Mouse (Mus musculus): ENCODE results near the gene Iqsec1. TPM values are rescaled to one million over a fixed set of nuclear protein-coding genes. Genes with fewer than 3 reads are reported as not detected.

Gene Iqsec1
- polyA plus RNA-seq, 1 experiment, result 230 TPM

DNA sequence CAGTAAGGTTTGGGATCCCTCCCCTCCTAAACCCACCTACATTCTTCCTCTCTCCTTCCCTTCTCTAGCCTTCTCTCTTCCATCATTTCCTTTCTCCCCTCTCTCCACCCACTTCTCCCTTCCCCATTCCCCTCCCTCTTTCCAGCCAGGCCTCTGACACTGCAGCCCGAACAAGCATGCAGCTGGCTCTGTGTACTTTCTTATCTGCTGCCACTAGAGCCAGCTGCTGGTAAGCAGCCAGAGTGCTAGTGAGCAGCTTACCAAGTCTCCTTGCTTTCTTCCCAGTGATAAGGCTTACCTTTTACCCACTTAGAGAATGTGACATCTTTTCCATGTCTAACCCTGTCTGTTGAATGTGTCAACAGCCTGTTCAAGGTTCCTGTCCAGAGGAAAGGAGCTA lies 90.4 kb downstream of the Iqsec1 start:
- Histone ChIP-seq H3K27ac (ENCODE audit: insufficient read depth, low read length) (no peak overlapping the region), H3K4me3 (ENCODE audit: extremely low read depth, insufficient read depth, insufficient read length) (no peak overlapping the region), H3K4me1 (ENCODE audit: control insufficient read depth, insufficient read depth, insufficient read length) (no peaks in the 10 kb centered on the region), H3K36me3 (ENCODE audit: control insufficient read depth, insufficient read depth, low read length) (no peaks in the 10 kb centered on the region), H3K27me3 (ENCODE audit: control insufficient read depth, insufficient read depth, low read length) (no peaks in the 10 kb centered on the region)
- no peak for DNase-seq (ENCODE audit: low read depth in 1 of 2, low spot score in 2 of 2)
- TF ChIP-seq POLR2A (IDR thresholded peaks at IDR 0.05; ENCODE audit: low read depth, low read length), result no peak
- TF ChIP-seq CTCF (IDR thresholded peaks at IDR 0.05; ENCODE audit: extremely low read depth, insufficient read depth, insufficient read length, insufficient replicate concordance), result no peak
- 18% methylated on average over 1 of the region's 1 CpGs for WGBS

DNA sequence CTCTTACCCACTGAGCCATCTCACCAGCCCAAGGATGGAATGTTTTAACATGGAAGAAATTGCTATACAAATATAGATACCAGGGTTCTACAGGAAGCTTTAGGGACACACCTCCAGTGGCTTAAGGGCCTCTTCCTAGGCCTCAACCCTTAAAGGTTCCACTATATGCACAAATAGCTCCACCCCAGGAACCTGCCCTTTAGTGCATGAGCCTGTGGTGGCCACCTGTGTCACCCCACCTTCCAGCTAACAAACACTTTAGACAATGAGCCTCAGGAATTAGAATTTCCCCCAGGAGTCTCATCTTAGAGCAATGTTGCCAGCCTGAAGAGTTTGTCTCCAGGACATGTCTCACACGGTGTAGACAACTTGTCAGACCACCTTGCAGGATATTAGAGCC lies 96.1 kb downstream of the Iqsec1 start:
- Histone ChIP-seq H3K4me3 (ENCODE audit: extremely low read depth, insufficient read depth, insufficient read length) (no peak overlapping the region), H3K27me3 (ENCODE audit: control insufficient read depth, insufficient read depth, low read length) (no peaks in the 10 kb centered on the region), H3K4me1 (ENCODE audit: control insufficient read depth, insufficient read depth, insufficient read length) (no peaks in the 10 kb centered on the region), H3K27ac (ENCODE audit: insufficient read depth, low read length) (no peak overlapping the region), H3K36me3 (ENCODE audit: control insufficient read depth, insufficient read depth, low read length) (no peaks in the 10 kb centered on the region)
- 87% methylated on average over 1 of the region's 1 CpGs for WGBS
- TF ChIP-seq CTCF (IDR thresholded peaks at IDR 0.05; ENCODE audit: extremely low read depth, insufficient read depth, insufficient read length, insufficient replicate concordance) (no peak), POLR2A (IDR thresholded peaks at IDR 0.05; ENCODE audit: low read depth, low read length) (no peak)
- no peak for DNase-seq (ENCODE audit: low read depth in 1 of 2, low spot score in 2 of 2)

DNA sequence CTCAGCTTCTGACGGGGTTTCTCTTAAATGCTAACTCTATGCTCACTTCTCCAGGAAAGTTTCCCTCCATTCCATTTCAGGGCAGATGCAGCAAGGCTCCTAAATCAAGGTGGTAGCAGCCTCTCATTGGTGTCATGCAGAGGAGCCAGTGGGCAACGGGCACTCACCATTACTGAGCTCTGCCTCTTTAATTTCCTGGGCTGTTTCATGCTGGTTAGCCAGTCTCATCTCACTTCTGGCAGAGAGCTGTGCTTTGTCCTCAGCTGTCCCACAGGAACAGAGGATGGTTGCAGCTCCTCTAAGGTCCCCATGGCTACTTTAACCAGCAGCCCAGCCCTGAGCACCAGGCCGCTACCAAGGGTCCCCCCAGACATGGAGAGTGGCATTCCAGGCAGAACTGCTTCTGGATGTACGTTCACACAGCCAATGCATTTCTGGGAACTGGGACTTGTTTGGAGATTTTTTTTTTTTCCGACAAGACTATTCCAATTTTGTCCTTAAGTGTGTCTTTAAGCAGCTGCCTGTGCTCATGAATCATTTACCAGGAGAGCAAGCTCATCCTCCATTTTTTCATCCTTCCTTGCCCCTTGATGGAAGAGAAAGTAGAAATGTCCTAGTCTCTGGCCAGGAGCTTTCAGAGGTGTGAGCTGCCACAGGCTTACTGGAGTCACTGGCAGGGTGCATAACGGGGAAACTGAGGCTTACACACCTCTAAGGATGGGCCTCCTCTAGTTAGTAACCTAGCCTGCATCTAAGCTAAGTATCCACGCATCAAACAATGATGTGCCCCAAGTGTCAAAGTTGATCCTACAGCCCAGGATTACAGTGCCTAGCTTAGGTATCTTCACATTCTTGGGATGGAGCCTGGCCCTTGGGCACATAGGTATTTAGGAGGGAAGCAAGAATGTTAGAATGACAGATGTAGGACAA lies 98.9 kb downstream of the Iqsec1 start:
- no peak for DNase-seq (ENCODE audit: low read depth in 1 of 2, low spot score in 2 of 2)
- 78% methylated on average over 7 of the region's 7 CpGs for WGBS
- Histone ChIP-seq H3K27ac (ENCODE audit: insufficient read depth, low read length) (no peak overlapping the region), H3K4me3 (ENCODE audit: extremely low read depth, insufficient read depth, insufficient read length) (no peak overlapping the region), H3K27me3 (ENCODE audit: control insufficient read depth, insufficient read depth, low read length) (no peaks in the 10 kb centered on the region), H3K36me3 (ENCODE audit: control insufficient read depth, insufficient read depth, low read length) (no peaks in the 10 kb centered on the region), H3K4me1 (ENCODE audit: control insufficient read depth, insufficient read depth, insufficient read length) (no peaks in the 10 kb centered on the region)
- TF ChIP-seq POLR2A (IDR thresholded peaks at IDR 0.05; ENCODE audit: low read depth, low read length), result no peak
- no peak for TF ChIP-seq CTCF (IDR thresholded peaks at IDR 0.05; ENCODE audit: extremely low read depth, insufficient read depth, insufficient read length, insufficient replicate concordance)

DNA sequence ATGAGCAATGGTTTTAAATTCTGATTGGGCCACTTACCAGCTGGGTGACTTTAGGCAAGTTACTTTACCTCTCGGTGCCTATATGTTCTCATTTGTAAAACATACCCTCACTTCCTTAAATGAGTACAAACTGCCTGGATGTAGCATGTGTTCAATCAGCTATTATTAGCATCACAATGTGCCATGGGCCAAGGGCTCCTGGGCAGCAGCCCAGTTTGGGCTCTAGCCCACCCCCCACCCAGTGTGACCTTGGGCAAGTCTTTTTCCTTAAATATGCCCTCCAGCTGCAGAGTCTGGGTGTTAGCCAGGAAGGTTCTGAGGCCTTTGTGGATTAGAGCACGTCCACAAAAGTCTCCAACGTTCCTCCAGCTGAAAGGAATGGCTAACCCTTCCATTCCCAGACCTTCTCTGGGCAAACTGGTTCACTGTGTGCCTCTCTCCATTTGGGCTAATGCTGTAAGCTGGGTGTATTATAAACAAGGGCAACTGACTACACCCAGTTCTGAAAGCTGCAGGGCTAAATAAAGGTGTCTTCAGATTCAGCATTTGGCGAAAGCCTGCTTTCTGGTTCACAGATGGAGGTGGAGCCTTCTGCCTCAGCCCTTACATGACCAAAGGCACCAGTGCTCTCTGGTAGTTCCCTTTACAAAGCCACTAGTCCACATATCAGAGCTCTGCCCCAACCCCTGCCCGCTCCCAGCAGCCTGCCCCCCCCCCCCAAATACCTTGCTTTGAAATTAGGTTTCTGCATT lies 101.3 kb downstream of the Iqsec1 start:
- no peak for DNase-seq (ENCODE audit: low read depth in 1 of 2, low spot score in 2 of 2)
- no peaks in the 10 kb centered on the region for H3K27me3 ChIP-seq (ENCODE audit: control insufficient read depth, insufficient read depth, low read length)
- H3K4me3 ChIP-seq (ENCODE audit: extremely low read depth, insufficient read depth, insufficient read length), result no peak overlapping the region
- no peak for TF ChIP-seq POLR2A (IDR thresholded peaks at IDR 0.05; ENCODE audit: low read depth, low read length)
- no peak for TF ChIP-seq CTCF (IDR thresholded peaks at IDR 0.05; ENCODE audit: extremely low read depth, insufficient read depth, insufficient read length, insufficient replicate concordance)
- H3K27ac ChIP-seq (ENCODE audit: insufficient read depth, low read length), result no peak overlapping the region
- 75% methylated on average over 5 of the region's 5 CpGs for WGBS
- H3K4me1 ChIP-seq (ENCODE audit: control insufficient read depth, insufficient read depth, insufficient read length), result no peaks in the 10 kb centered on the region
- H3K36me3 ChIP-seq (ENCODE audit: control insufficient read depth, insufficient read depth, low read length), result no peaks in the 10 kb centered on the region

DNA sequence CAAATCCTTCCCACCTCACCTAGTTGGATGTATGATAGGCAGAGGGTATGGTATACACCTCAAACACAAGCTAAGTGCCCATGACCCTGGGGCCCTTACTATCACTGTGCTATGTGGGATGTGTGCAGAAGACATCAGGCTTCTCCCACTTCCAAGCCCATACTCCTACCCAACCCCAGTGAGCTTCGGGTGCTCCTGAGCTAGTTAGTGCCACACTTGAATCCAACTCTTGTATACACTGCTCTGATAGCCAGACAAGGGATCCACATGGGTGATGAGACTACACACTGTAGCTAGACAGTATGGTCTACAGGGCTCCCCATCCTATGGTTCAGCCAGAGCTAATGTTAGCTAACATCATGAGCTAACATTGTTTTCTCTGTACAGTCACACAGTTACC lies 102.9 kb downstream of the Iqsec1 start:
- H3K4me1 ChIP-seq (ENCODE audit: control insufficient read depth, insufficient read depth, insufficient read length), result no peaks in the 10 kb centered on the region
- H3K36me3 ChIP-seq (ENCODE audit: control insufficient read depth, insufficient read depth, low read length), result no peaks in the 10 kb centered on the region
- no peaks in the 10 kb centered on the region for H3K27me3 ChIP-seq (ENCODE audit: control insufficient read depth, insufficient read depth, low read length)
- TF ChIP-seq CTCF (IDR thresholded peaks at IDR 0.05; ENCODE audit: extremely low read depth, insufficient read depth, insufficient read length, insufficient replicate concordance) (no peak), POLR2A (IDR thresholded peaks at IDR 0.05; ENCODE audit: low read depth, low read length) (no peak)
- H3K27ac ChIP-seq (ENCODE audit: insufficient read depth, low read length), result no peak overlapping the region
- DNase-seq (ENCODE audit: low read depth in 1 of 2, low spot score in 2 of 2), result no peak
- 85% methylated on average over 1 of the region's 1 CpGs for WGBS
- H3K4me3 ChIP-seq (ENCODE audit: extremely low read depth, insufficient read depth, insufficient read length), result no peak overlapping the region

DNA sequence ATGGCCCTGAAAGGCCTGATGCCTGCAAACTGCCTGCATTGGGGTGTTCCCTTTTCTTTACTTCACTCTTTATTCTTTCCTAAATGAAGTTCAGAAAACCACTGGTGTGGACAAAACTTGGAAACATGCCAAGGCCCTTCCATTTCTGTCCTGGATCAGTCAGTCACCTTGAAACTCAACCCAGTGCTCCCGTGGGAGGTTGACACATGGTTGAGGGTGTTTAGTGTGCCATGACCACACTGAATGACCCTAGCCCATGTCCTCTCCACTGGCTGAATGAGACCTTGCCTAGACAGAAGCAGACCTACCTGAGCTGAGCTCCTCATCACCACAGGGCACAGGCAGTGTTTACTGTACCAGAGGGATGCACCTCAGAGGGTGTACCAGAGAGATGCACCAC lies 103.9 kb downstream of the Iqsec1 start:
- Histone ChIP-seq H3K27ac (ENCODE audit: insufficient read depth, low read length) (no peak overlapping the region), H3K36me3 (ENCODE audit: control insufficient read depth, insufficient read depth, low read length) (no peaks in the 10 kb centered on the region), H3K27me3 (ENCODE audit: control insufficient read depth, insufficient read depth, low read length) (no peaks in the 10 kb centered on the region), H3K4me1 (ENCODE audit: control insufficient read depth, insufficient read depth, insufficient read length) (no peaks in the 10 kb centered on the region), H3K4me3 (ENCODE audit: extremely low read depth, insufficient read depth, insufficient read length) (no peak overlapping the region)
- WGBS, result 50% methylated on average over 1 of the region's 1 CpGs
- TF ChIP-seq CTCF (IDR thresholded peaks at IDR 0.05; ENCODE audit: extremely low read depth, insufficient read depth, insufficient read length, insufficient replicate concordance), result no peak
- no peak for TF ChIP-seq POLR2A (IDR thresholded peaks at IDR 0.05; ENCODE audit: low read depth, low read length)
- no peak for DNase-seq (ENCODE audit: low read depth in 1 of 2, low spot score in 2 of 2)

Data from spleen, adult 2 months (tissue).